Mouse (Mus musculus) liver, embryonic 14.5 days (tissue): Measurements from ENCODE around the gene Dlgap3.

Source experiments
- CTCF ChIP-seq: IDR thresholded peaks from 2 replicates; pipeline ENCODE4 v1.5.1; 2016; ENCODE audit warnings: antibody characterized with exemption, low read depth, control low read depth
- EP300 ChIP-seq: IDR thresholded peaks from 2 replicates; pipeline ENCODE4 v1.6.1; 2016; ENCODE audit warnings: antibody characterized with exemption, low read depth

- TF ChIP-seq CTCF (no peak), EP300 (no peak)
Measured at GRCm38 (mm10) chr4:127157746-127158145, 11.3 kb upstream of the Dlgap3 start.
